Mouse (Mus musculus): ENCODE results near the gene Ppp2r2d.
A peak's percentile ranks its signal among the peaks of the same experiment; 100 is the strongest.

Ppp2r2d gene

DNA sequence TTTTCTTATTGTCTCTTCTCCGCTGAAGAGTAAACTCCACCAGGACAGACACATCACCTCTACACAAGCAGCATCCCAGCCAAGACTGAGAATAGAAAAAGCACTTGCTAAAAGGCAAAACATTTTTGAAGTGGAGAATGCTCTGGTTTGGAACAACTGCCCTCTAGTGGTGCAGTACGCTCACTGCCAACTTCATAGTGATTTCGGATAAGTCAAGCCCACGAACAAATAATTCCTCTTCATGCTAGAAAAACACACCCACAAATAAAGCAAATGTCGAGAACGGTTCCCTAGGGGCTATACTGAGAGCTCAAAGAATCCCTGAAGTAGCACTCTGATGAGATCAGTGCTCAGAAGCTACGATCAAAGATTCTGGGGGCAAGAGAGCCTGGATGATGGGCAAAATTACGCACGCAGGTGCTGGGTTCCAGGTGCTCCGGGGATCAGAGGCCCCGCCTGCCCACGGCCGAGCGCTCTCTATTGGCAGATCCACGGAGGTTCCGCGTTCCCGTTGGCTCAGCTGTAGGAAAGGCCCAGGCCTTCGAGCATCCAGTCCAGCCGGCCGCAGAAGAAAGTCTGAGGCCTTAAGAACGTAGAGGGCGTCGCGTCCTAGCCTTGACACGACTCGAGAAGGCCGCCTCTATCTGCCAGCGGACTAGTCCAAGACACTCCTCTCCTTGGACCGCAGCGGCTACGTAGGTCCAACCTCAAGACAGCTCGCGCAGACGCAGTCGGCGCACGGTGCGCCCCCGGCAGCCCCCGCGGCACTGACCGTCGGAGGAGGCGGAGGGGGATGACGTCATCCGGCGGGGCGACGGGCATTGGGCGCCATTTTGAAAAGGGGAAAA lies at the start of gene Ppp2r2d, which contains the start of gene Mapk1ip1:
TSS of gene Ppp2r2d (plus strand) at position 536 of the 848 bp plus-strand sequence.
TSS of gene Mapk1ip1 (minus strand) at position 730 of the 848 bp plus-strand sequence.
- peak; percentile 98 for DNase-seq (ENCODE audit: low read depth, low spot score)

DNA sequence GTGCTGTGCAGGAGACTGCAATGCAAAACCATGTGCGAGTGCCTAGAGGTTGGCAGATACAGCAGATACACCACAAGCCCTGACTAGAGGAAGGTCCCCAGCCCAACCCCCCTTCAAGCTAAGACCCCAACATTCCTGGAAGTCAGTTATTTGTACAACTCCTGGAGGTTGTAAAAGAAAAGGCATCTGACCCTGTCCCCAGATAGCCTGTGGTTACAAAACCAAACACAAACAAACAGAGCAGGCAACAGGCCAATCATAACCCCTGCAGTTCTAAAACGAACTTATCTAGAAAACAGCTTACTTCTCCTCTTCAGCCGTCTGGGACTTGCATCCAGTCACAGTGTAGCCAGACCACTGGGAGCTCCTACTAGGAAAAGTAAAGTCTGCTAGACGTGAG lies 42.5 kb upstream of the Ppp2r2d start:
- DNase-seq (ENCODE audit: low read depth, low spot score) = no peak

DNA sequence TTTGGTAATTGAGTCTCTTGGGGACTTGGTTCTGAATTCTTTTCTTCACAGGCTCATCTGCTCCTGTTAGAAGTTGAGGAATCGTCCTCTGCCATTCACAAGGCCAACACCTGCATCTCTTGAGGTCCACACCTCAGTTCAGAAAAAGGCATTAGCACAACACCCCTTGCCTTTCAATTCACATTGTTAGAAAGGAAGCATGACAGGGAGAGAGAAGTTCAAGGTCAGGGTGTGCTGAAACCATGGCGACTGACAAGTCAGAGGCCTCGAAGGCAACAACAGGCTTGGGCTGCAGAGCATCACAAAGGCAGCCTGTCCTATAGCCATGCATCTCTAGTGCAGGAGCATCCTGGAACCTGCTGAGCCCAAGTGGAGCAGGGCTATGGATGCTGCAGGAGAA lies 38.7 kb upstream of the Ppp2r2d start:
- no peak for DNase-seq (ENCODE audit: low read depth, low spot score)

DNA sequence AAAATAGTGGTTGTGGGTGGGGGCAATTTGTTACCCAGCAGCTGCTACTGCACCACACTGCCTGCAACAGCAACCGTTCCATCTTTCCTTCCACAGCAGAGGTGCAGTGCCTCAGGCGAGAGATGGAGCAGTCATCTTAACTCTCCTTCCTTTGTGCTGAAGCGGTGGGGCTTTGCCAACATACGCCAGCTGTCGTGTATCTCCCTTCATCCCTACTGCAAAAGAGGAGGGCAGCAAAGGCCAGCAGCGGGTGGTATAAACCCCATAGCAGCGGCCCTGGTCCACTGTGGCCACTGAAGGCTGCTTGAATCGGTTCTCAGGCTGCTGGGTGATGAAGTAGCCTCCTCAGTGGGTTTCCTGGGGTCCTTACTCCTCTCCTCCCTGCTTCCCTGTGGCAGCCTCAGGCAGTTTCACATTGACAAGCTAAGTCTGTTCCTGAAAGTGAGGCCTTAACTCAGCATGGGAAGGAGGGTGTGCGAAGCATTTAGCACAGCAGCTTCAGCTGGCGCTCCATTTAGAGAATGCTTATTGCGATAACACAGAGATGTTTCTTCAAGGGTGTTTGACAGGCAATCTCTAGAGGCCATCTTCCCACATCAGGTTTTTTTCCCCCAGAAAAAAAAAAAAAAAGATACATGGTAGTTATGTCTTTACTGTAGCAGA lies 32.5 kb upstream of the Ppp2r2d start:
- DNase-seq (ENCODE audit: low read depth, low spot score) = no peak

DNA sequence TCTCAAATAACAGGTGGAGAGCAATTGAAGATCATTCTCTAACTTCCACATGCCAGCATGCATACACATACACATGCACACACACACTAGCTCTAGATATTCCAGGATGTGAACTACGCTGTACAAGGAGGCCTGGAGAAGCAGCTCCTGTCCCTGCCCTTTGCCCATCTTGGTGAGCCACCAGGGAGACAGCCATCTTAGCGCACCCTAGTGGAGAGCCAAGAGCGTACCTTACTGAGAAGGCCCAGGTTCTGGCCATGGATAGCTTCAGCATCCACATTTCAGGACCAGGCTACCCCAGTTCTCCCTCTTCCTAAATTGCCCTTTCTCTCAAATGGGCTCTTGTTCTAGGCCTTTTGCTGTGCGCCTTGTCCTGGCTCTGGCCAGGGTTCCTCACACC lies 27.6 kb upstream of the Ppp2r2d start:
- DNase-seq (ENCODE audit: low read depth, low spot score) = peak; percentile 24

DNA sequence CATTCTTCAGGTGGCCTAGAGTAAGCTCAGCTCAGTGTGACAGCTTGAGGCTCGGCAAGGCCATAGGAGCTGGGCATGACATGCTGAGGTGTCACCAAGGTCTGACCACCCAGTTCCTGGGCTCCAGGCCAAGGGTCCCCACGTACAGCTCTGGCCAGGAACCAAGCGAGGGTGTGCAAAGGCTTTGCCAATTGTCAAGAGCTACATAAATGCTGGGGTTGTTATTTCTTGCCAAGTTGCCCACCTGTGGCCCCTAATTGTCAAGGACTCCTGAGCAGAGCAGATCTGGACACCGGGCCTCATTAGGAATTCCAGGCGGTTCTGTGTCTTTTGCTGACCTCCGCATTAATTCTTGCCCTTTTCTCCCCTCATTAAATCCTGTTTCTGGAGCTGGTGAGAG lies 21.5 kb upstream of the Ppp2r2d start:
- no peak for DNase-seq (ENCODE audit: low read depth, low spot score)

DNA sequence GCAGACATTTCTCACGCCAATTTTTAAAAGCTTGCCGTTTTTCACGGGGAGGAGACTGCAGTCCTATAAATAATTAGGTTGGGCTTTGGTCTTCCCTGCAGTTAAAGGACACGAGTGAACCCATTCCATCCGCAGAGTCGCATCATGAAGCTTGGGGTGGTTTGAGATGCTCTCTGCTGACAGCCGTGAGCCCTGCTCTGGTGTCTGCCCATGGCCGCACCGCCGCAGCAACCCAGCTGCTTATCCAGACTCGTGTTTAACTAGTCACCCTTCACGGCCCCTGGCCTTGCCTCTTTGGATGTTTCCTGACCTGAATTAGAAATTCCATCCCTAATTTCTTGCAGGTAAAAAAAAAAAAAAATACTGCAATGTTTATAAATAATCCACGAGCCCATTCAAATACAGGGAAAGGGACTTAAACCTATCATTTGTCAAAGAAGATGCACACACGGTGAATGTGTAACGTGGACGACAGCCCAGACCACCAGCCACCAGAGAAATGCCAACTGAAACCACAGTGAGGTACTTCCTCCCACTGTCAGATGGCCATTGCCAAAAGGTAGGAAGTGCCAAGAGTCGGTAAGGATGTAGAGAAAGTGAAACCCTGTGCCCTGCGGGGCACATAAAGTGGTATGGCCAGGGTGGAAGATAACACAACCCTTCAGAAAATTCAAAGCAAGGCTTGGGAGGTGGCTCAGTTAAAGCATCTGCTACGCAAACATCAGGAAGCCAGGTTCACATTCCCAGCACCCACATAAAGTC lies 20.7 kb upstream of the Ppp2r2d start:
- DNase-seq (ENCODE audit: low read depth, low spot score) = no peak

DNA sequence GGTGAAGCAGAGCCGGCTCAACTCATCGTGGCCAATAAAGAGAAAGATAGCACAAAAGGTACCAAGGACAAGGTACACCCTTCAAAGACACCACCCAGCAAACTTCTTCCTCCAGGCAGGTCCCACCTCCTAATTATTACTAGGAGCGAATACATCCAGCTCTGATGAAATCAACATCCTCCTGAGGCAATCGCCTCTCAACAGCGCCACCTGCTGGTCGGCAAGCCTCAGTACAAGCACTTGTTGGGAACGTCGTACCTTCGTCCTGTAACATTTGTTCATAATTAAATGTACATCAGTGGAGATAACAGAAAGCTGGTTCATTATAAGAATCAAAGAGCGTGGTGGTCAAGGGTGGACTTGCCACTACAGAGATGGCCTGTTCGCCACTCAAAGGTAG lies 18.1 kb upstream of the Ppp2r2d start:
- DNase-seq (ENCODE audit: low read depth, low spot score) = peak; percentile 62

DNA sequence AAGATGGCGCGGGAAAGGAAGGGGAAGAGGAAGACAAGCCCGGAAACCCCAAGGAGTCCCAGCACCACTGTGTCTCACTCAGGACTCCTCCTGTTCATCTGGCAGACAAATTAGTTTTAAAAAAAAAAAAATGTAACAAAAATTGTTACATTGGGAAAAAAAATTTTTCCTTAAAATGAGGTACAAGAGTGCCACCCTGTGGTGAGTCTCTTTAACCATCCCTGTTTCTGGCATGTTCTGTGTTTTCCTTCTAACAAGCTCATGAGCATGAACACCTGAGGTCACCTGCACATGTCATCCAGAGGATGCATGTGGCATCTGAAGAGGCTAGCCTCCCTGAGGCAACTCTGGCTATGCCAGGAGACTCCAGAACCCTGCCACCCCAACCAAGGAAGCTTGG lies 10.9 kb upstream of the Ppp2r2d start:
- DNase-seq (ENCODE audit: low read depth, low spot score) = no peak

DNA sequence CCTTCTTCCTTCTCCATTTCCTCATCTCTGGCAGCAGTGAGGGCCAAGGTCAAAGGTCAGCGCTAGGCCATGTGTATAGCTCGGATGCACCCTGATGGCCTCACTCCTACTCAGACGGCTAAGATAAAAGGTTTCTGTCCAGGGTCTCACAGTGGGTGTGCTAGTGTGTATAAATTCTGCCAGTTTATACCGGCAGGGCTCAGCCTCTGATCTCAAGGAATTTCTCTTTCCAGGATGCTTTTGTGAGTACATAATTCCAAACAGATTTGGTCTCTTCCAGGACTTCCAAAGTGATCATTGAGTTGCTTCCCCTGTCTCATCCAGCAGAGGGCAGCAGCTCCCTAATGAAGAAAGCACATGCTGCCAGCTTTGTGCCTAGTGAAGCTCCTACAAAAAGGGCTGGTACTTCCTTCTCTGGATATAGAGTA lies 5.3 kb upstream of the Ppp2r2d start:
- peak; percentile 48 for DNase-seq (ENCODE audit: low read depth, low spot score)

DNA sequence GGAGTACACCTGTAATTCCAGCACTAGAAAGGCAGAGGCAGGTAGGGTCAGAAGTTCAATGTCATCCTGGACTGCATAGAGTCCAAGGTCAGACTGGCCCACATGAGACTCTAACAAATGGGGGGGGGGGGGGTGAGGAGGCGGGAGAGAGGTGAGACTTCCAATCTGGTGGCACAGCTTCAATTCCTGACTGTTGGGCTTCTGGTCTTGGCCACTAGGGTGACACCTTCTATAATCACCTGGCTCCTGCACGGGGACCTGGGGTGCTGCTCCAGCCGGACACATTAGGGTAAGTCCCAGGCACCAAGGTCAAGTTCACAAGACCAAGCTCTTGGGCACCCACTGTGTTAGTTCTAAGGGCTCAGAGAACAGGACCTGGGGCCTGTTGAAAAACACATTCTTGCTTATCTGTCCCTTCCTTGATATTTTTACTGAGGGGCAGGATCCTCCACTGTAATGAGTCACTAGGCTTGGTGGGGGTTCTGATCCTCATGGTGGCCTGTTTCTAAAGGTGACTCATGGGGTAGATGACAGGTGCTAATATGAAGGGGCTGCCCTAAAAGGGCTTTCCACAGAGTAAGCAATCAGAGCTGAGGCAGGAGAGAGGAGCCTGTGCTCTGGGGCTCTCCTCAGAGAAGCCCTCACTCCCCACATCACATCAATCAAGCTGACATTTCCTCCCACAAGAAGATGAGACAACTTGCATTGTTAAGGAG lies 4.3 kb upstream of the Ppp2r2d start:
- DNase-seq (ENCODE audit: low read depth, low spot score) = no peak

DNA sequence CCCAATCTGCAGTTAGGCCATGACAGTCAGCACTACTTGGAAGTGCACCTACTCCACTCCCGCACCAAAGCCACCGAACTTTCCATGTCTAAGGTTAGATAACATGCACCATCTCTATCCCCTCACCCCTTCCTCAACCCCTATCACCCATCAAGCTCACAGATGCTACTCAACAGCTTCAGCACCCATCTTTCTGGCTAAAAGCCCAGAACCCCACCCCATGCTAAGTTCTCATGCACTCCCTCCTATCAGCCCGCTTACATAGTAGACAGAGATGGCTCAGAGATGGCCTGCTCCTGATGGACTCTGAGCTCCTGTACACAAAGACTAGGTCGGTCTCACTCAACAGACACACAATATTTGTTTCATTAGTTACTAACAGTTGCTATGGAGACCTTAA lies 2.5 kb upstream of the Ppp2r2d start:
- no peak for DNase-seq (ENCODE audit: low read depth, low spot score)

DNA sequence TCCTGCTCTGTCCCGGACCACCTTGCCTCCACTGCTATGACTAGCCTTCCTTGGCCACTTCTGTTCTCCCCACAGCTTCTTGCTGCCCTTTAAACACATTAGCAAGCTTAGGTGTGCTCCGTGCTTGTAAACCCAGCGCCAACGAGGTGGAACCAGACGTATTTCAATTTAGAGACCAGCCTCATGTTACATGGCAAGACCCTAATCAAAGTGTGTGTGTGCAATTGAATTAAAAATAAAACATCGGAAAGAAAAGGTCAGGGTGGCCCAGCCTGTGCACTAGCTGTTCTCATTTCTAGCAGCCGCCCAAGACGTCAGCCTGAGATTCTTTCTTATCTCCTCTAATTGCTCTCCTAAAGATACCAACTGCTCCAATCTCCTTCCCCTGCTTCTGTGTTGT lies 768 bp upstream of the Ppp2r2d start:
- no peak for DNase-seq (ENCODE audit: low read depth, low spot score)

DNA sequence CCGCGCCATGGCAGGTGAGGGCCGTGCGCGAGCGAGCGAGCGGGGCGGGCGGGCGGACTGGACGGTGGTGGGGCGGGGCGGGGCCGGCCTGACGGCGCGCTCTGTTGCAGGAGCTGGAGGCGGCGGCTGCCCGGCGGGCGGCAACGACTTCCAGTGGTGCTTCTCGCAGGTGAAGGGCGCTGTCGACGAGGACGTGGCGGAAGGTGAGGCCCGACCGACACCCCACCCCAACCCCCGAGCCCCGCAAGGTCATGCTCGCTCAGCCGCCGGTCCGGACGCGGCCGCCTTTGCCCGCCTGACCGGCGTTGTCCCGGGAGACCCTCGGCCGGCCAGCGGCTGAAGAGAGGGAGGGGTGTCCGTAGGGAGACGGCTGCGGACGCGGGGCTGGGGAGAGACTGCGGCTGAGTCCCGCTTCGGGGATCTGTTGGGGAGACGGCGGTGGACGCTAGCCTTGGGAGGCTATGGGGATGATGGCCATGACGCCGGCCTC lies 668 bp downstream of the Ppp2r2d start:
- DNase-seq (ENCODE audit: low read depth, low spot score) = peak; percentile 56

DNA sequence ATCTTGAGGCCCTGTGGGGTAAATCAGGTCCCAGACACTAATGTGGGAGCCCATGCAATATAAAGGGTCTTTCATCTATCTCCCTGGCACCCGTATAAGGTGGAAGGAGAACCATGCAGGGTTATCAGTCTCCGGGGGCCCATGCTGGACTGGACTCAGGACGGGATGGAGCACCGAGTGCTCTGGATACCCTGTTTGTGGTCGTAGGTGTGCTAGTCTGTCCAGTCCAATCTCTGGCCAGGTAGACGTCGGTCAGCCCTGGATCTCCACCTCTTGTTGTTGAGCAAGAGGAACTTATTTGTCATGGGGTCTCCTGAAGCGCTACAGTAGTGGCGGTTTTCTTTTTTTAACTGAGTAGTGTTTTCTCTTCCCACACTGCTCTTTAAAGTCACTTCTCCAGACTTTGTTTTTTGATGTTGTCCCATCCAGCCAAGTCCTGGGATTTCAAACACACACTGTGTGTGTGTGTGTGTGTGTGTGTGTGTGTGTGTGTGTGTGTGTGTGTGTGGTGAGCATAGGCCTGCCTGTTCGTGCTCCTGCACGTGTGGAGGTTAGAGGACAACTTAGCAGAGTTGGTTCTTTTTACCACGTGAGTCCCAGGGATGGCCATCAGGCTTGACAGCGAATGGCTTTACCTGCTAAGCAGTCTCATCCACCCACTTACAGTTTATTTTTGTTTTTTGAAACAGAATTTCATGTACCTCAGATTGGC lies 1.6 kb downstream of the Ppp2r2d start:
- peak; percentile 64 for DNase-seq (ENCODE audit: low read depth, low spot score)

DNA sequence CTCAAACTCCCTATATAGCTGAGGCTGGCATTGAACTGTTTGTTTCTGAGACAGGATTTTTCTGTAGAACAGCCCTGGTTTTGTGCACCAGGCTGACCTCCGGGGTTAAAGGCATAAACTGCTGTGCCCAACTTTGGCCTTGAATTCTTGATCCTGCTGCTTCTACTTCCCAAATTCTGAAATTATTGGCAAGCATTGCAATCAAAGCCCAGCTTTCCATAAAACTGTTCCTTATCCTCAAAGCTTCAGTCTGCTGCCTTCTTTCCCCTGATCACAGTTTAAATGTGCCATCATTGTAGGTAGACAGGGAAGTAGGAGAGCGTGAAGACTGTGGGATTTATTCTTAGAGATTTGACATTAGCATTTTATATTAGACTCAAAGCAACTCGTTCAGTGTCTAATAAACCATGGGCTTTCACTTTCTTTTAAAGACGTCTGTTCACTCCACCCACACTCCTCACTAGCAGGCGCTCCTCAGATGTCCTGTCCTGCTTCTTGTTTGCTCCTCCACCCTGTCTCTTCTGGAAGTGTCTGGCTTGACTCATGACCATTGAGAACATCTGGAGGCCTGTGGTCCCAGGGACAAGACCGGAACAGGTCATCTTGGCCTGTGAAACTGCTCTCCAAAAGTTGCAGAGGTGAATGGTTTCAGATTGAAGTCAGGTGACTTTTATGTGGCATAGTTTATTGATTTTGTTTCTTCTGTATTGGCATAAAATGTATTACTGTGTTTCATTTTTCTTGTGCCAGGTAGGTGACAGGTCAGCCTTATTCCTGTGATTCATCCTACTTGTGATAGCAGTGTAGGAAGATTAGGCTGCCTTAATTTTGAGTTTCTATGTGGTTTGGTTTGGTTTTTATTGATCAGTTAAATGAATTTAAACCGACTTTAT lies 2.4 kb downstream of the Ppp2r2d start:
- peak; percentile 39 for DNase-seq (ENCODE audit: low read depth, low spot score)

DNA sequence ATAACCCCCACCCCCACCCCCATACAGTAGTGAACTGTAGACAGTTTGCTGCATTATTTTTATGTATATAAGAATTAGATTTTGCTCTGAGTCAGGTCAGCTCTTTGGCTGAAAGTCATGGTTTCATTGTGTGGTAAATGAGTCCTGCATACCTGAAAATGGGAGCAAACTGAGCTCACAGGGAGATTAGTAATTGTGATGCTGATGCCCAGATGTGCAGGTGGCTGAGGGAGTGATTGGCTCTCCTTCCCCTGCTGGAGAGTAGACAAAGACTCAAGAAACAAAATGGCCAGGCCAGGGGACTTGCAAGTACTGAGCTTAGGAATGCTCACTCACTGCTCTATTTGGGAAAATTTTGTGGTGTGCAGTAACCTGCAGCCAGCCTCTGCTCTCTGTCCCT lies 4.2 kb downstream of the Ppp2r2d start:
- no peak for DNase-seq (ENCODE audit: low read depth, low spot score)

DNA sequence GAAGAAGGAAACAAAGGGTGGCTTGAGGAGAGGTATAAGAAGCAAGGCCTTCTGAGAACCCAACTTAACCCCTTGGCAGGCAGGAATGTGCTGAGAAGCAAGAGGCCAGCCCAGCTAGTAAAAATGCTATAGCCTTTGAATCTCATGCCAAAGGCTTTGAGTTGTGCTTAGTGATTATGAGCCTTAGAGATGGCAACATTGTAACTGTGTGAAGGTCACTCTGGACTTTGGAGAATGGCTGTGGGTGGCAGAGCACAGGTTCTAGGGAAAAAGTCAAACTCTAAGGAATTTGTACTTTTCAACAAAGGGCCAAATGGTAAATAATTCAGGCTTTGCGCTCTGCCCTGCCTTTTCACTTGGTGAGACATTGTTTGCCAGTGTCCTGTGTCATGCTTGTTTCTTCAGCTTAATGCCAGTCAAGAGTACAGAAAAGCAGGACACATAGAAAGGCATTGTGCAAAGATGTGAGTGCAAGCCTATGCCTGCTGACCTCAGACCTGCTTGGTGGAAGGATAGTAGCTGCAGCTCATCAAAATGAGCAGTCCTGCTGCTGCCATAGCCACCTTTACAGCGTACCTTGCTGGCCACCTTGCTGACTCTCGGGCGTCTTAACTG lies 7.6 kb downstream of the Ppp2r2d start:
- no peak for DNase-seq (ENCODE audit: low read depth, low spot score)

DNA sequence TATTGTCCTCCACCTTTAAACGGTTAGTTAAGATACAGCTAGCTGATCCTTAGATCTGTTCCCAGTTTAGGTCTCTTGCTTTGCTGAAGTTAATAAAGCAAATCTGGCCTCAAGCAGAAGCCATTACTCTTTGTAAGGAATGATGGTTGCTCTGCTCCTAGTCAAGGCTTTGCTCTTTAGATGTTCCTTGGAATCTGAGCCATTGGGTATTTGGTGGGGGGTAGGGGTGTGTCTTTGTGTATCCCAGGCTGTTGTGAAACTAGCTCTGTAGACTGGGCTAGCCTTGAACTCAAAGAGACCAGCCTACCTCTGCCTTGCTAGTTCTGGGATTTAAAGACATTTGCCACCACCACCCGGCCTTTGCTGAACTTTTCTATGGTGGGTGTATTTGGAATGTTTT lies 8.3 kb downstream of the Ppp2r2d start:
- no peak for DNase-seq (ENCODE audit: low read depth, low spot score)
